Mouse (Mus musculus) heart, postnatal 0 days (tissue): ENCODE results near the gene Cenpq.

Experiments
- CTCF ChIP-seq: IDR thresholded peaks from 2 replicates; pipeline ENCODE4 v1.5.1; 2016; ENCODE audit warnings: antibody characterized with exemption, control low read depth, low read depth
- EP300 ChIP-seq: IDR thresholded peaks from 2 replicates; pipeline ENCODE4 v1.6.1; 2016; ENCODE audit warnings: antibody characterized with exemption, low read depth

GRCm38 (mm10) chr17:40877741-40878140 is 57.1 kb downstream of the Cenpq start:
- TF ChIP-seq CTCF (no peak), EP300 (no peak)
